Mouse (Mus musculus): ENCODE measurements around the gene Ppp1ca.

DNA sequence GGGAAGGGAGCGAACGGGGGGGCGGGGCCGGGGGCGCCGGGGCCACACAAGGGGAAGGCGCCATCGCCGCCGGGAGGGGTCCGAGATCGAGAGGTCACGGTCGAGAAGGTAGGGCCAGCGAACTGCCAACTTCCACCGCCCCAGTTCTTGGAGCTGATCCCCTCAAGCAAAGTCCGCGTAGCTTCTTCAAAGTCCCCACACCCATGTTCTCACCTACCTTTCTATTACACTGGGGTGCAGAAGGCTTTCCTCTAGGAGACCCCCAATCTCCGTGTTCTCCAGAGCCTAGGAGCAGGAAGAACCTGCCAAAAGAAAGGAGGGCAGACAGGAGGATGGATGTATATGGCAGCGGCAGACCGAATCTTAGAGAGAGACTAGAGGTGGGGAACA is 23.6 kb downstream of the Ppp1ca start:
- TF ChIP-seq CTCF (IDR thresholded peaks at IDR 0.05; ENCODE audit: low read depth) (no peak), EP300 (IDR thresholded peaks at IDR 0.05; ENCODE audit: low read depth) (no peak)

Measured in heart, postnatal 0 days (tissue).